Mouse (Mus musculus) heart, embryonic 16.5 days (tissue): ENCODE measurements around the gene Syt12. TPM values are rescaled to one million over a fixed set of nuclear protein-coding genes. Genes with fewer than 3 reads are reported as not detected.

Experiments used
- polyA plus RNA-seq: library from polyadenylated mRNA; unstranded; fragments of >200 nt; fragmentation: Nextera tagmentation; extraction: Ambion mirVana; gene quantifications from 2 replicates; pipeline ENCODE4 v1.2.1, GENCODE M21; 2015

Syt12 gene
- polyA plus RNA-seq, 1 experiment from 2014 or later: 1.1 TPM

Other genes with a start within 250 kb of the Syt12 start
- 22.6 and 24.9 TPM in 2 replicates for gene Pold4, start 245.5 kb downstream of the Syt12 start, polyA plus RNA-seq
- 8.3 and 11.6 TPM in 2 replicates for gene Ssh3, start 208.3 kb downstream of the Syt12 start, polyA plus RNA-seq
- 1.4 and 2.4 TPM in 2 replicates for gene Ankrd13d, start 194.3 kb downstream of the Syt12 start, polyA plus RNA-seq
- gene Grk2, start 171.2 kb downstream of the Syt12 start, polyA plus RNA-seq: 11.8 and 15.5 TPM in 2 replicates
- gene Kdm2a, start 79.2 kb downstream of the Syt12 start, polyA plus RNA-seq: 31.9 and 35.9 TPM in 2 replicates
- gene Rhod, start 38.0 kb downstream of the Syt12 start, polyA plus RNA-seq: 18.3 and 20.4 TPM in 2 replicates
- gene 2010003K11Rik, start 21.1 kb upstream of the Syt12 start, polyA plus RNA-seq: 0.12 TPM in 1 of 2 replicates, not detected in the other
- gene Pcx, start 33.0 kb upstream of the Syt12 start, polyA plus RNA-seq: 14.1 and 15.8 TPM in 2 replicates
- 1.8 and 3.2 TPM in 2 replicates for gene Lrfn4, start 138.2 kb upstream of the Syt12 start, polyA plus RNA-seq
- 38.4 and 41.2 TPM in 2 replicates for gene Rce1, start 148.2 kb upstream of the Syt12 start, polyA plus RNA-seq
- 0.62 and 0.66 TPM in 2 replicates for gene Gm960, start 221.2 kb upstream of the Syt12 start, polyA plus RNA-seq
- gene Sptbn2, start 233.7 kb upstream of the Syt12 start, polyA plus RNA-seq: 0.14 and 0.31 TPM in 2 replicates